Mouse (Mus musculus): ENCODE data around the gene Dennd5a. TPM values are rescaled to one million over a fixed set of nuclear protein-coding genes. Genes with fewer than 3 reads are reported as not detected.
"Not testable (repeated sequence)": the region's sequence is repeated elsewhere in the genome, so short reads cannot be mapped to it uniquely, and the experiment has no call there.

The Dennd5a gene
- total and polyA plus RNA-seq, 3 experiments = 33.1 to 78.8 (median 64.4) TPM

GRCm38 (mm10) chr7:109985661-109986132, 25.4 kb upstream of the Dennd5a start:
- H3K27ac ChIP-seq (ENCODE audit: control insufficient read depth, low read depth, low read length) = peak overlapping the region; percentile 52
- peak; percentile 73 for DNase-seq (ENCODE audit: low read depth, low spot score)
- TF ChIP-seq NELFE (IDR thresholded peaks at IDR 0.05; ENCODE audit: low read depth, low read length) (0 out of 2 replicates have a peak, but pooled peaks have one; percentile 5), MAX (IDR thresholded peaks at IDR 0.05; ENCODE audit: low read length) (0 out of 2 replicates have a peak, but pooled peaks have one; percentile 0), ZNF384 (IDR thresholded peaks at IDR 0.05; ENCODE audit: low read depth, low read length) (no peak), SIN3A (IDR thresholded peaks at IDR 0.05; ENCODE audit: low read length) (peak; percentile 50), ETS1 (IDR thresholded peaks at IDR 0.05; ENCODE audit: low read depth, low read length) (no peak)
- H3K36me3 ChIP-seq (ENCODE audit: control insufficient read depth in 1 of 2, insufficient read depth in 2 of 2, low read length in 2 of 2) = peaks cover 5 to 27% of the 10 kb centered on the region in 2 experiments; a peak in 3 of 4 replicates
- no peaks in the 10 kb centered on the region for H3K27me3 ChIP-seq (ENCODE audit: control insufficient read depth in 1 of 2, insufficient read depth in 2 of 2, low read length in 2 of 2)
- H3K9me3 ChIP-seq (replicated peaks; ENCODE audit: insufficient read depth, low read length) = no peaks in the 10 kb centered on the region
- peak overlapping the region; percentile 85 to 86 for H3K4me3 ChIP-seq (ENCODE audit: control insufficient read depth in 1 of 2, insufficient read depth in 1 of 2, low read depth in 2 of 2, low read length in 2 of 2)
- peak overlapping the region; percentile 74 for H3K9ac ChIP-seq (ENCODE audit: control insufficient read depth, low read depth, low read length, poor library complexity, severe bottlenecking)
- H3K79me2 ChIP-seq (ENCODE audit: control insufficient read depth, insufficient read depth, low read length, poor library complexity) = peaks cover 16% of the 10 kb centered on the region
- H3K4me1 ChIP-seq (ENCODE audit: control insufficient read depth in 1 of 2, insufficient read depth in 2 of 2, low read length in 2 of 2) = peaks cover 9% of the 10 kb centered on the region in 2 experiments; a peak in 3 of 4 replicates

GRCm38 (mm10) chr7:109984608-109985007, 24.3 kb upstream of the Dennd5a start:
- not testable (repeated sequence) for H3K9ac ChIP-seq (ENCODE audit: control insufficient read depth, low read depth, low read length, poor library complexity, severe bottlenecking)

GRCm38 (mm10) chr7:109977131-109977530, 16.9 kb upstream of the Dennd5a start:
- not testable (repeated sequence) for H3K27ac ChIP-seq (ENCODE audit: control insufficient read depth, low read depth, low read length); H3K4me1 ChIP-seq (ENCODE audit: control insufficient read depth in 1 of 2, insufficient read depth in 2 of 2, low read length in 2 of 2); H3K9ac ChIP-seq (ENCODE audit: control insufficient read depth, low read depth, low read length, poor library complexity, severe bottlenecking); H3K4me3 ChIP-seq (ENCODE audit: control insufficient read depth in 1 of 2, insufficient read depth in 1 of 2, low read depth in 2 of 2, low read length in 2 of 2); H3K79me2 ChIP-seq (ENCODE audit: control insufficient read depth, insufficient read depth, low read length, poor library complexity); H3K27me3 ChIP-seq (ENCODE audit: control insufficient read depth in 1 of 2, insufficient read depth in 2 of 2, low read length in 2 of 2); H3K9me3 ChIP-seq (replicated peaks; ENCODE audit: insufficient read depth, low read length)
- TF ChIP-seq CTCF (IDR thresholded peaks at IDR 0.05 in 2 of 3, conservative IDR thresholded peaks at IDR 0.05 in 1 of 3; ENCODE audit: control insufficient read depth in 1 of 3, insufficient read depth in 1 of 3, low read depth in 2 of 3, low read length in 3 of 3, poor library complexity in 1 of 3, severe bottlenecking in 1 of 3) (peak; percentile 25 to 50 (median 28); a peak in 4 of 6 replicates), ZNF384 (IDR thresholded peaks at IDR 0.05; ENCODE audit: low read depth, low read length) (0 out of 2 replicates have a peak, but pooled peaks have one; percentile 20), SMC3 (IDR thresholded peaks at IDR 0.05; ENCODE audit: low read depth, low read length) (peak; percentile 59), RAD21 (IDR thresholded peaks at IDR 0.05; ENCODE audit: low read depth, low read length) (peak; percentile 46), ZC3H11A (IDR thresholded peaks at IDR 0.05; ENCODE audit: low read depth, low read length) (peak; percentile 41; the same call in 1 of the 2 replicates), SIN3A (IDR thresholded peaks at IDR 0.05; ENCODE audit: low read length) (0 out of 2 replicates have a peak, but pooled peaks have one; percentile 16)
- peaks cover 0 to 31% of the 10 kb centered on the region in 2 experiments; a peak in 2 of 4 replicates for H3K36me3 ChIP-seq (ENCODE audit: control insufficient read depth in 1 of 2, insufficient read depth in 2 of 2, low read length in 2 of 2)
- peak; percentile 52 for DNase-seq (ENCODE audit: low read depth, low spot score)

More at GRCm38 (mm10) chr7:109984608-109985007, 24.3 kb upstream of the Dennd5a start:
- not testable (repeated sequence) for H3K27me3 ChIP-seq (ENCODE audit: control insufficient read depth in 1 of 2, insufficient read depth in 2 of 2, low read length in 2 of 2); H3K9me3 ChIP-seq (replicated peaks; ENCODE audit: insufficient read depth, low read length); H3K27ac ChIP-seq (ENCODE audit: control insufficient read depth, low read depth, low read length); H3K4me3 ChIP-seq (ENCODE audit: control insufficient read depth in 1 of 2, insufficient read depth in 1 of 2, low read depth in 2 of 2, low read length in 2 of 2); DNase-seq (ENCODE audit: low read depth, low spot score); H3K4me1 ChIP-seq (ENCODE audit: control insufficient read depth in 1 of 2, insufficient read depth in 2 of 2, low read length in 2 of 2)
- peak; percentile 66 for TF ChIP-seq TBP (IDR thresholded peaks at IDR 0.05; ENCODE audit: low read depth, low read length)
- Histone ChIP-seq H3K79me2 (ENCODE audit: control insufficient read depth, insufficient read depth, low read length, poor library complexity) (peaks cover 16% of the 10 kb centered on the region), H3K36me3 (ENCODE audit: control insufficient read depth in 1 of 2, insufficient read depth in 2 of 2, low read length in 2 of 2) (peaks cover 14 to 27% of the 10 kb centered on the region in 2 experiments; a peak in 3 of 4 replicates)
